Mouse (Mus musculus) limb, embryonic 12.5 days (tissue): ENCODE results near the gene Kcnq1. TPM values are rescaled to one million over a fixed set of nuclear protein-coding genes. Genes with fewer than 3 reads are reported as not detected.

Experiments
- ATAC-seq: fragments of 200-750 bp; cut with Nextera tagmentation; 2 replicates; pipeline ENCODE4 v1.8.0; 2017; ENCODE audit warnings: low read depth, moderate TSS enrichment; ENCODE audit not compliant: insufficient number of reproducible peaks, insufficient read depth, low FRiP score, low TSS enrichment
- H3K27ac ChIP-seq: fragments of 300-500 bp; sonication (generic); 2 replicates; pipeline ENCODE4 v1.5.1; 2016; ENCODE audit warnings: mild to moderate bottlenecking, moderate library complexity
- H3K27me3 ChIP-seq: fragments of 300-500 bp; sonication (generic); 2 replicates; pipeline ENCODE4 v1.6.1; 2016; ENCODE audit warnings: mild to moderate bottlenecking, moderate library complexity
- H3K36me3 ChIP-seq: fragments of 300-500 bp; sonication (generic); 2 replicates; pipeline ENCODE4 v1.6.1; 2016; ENCODE audit warnings: mild to moderate bottlenecking, moderate library complexity
- H3K4me1 ChIP-seq: fragments of 300-500 bp; sonication (generic); replicated peaks from 2 replicates; pipeline ENCODE4 v1.6.1; 2016
- H3K4me2 ChIP-seq: fragments of 300-500 bp; sonication (generic); 2 replicates; pipeline ENCODE4 v1.6.1; 2016; ENCODE audit warnings: mild to moderate bottlenecking, moderate library complexity
- H3K4me3 ChIP-seq: fragments of 300-500 bp; sonication (generic); replicated peaks from 2 replicates; pipeline ENCODE4 v1.5.1; 2016; ENCODE audit warnings: mild to moderate bottlenecking
- H3K9ac ChIP-seq: fragments of 300-500 bp; sonication (generic); replicated peaks from 2 replicates; pipeline ENCODE4 v1.6.1; 2016; ENCODE audit warnings: mild to moderate bottlenecking, moderate library complexity
- H3K9me3 ChIP-seq: fragments of 300-500 bp; sonication (generic); 2 replicates; pipeline ENCODE4 v1.6.1; 2016; ENCODE audit warnings: mild to moderate bottlenecking, moderate library complexity
- WGBS: fragments of 180-500 bp; shearing (Covaris S2); methylation state at CpG from one replicate; pipeline ENCODE4 v1.1.7; 2016; 5-methylcytosine and 5-hydroxymethylcytosine counted together
- polyA plus RNA-seq: library from polyadenylated mRNA; unstranded; fragments of >200 nt; fragmentation: Nextera tagmentation; extraction: Ambion mirVana; gene quantifications from 2 replicates; pipeline ENCODE4 v1.2.1, GENCODE M21; 2016

Kcnq1 gene
- polyA plus RNA-seq, 1 experiment from 2014 or later, result 0.94 TPM

- no peak overlapping the region for H3K27ac ChIP-seq
- no peaks in the 10 kb centered on the region for H3K9me3 ChIP-seq
- H3K4me3 ChIP-seq, result no peak overlapping the region
- ATAC-seq, result no peak
- H3K36me3 ChIP-seq, result no peaks in the 10 kb centered on the region
- H3K4me2 ChIP-seq, result no peak overlapping the region
- WGBS, result 84% methylated on average over 6 of the region's 6 CpGs
- no peaks in the 10 kb centered on the region; the same call in 1 of the 2 replicates for H3K27me3 ChIP-seq
- no peak overlapping the region for H3K9ac ChIP-seq
- peaks cover 9% of the 10 kb centered on the region for H3K4me1 ChIP-seq
Measured at GRCm38 (mm10) chr7:143185506-143185905, 79.3 kb downstream of the Kcnq1 start.

GRCm38 (mm10) chr7:143186378-143186777 lies 80.2 kb downstream of the Kcnq1 start:
- no peak overlapping the region for H3K27ac ChIP-seq
- no peak overlapping the region for H3K4me2 ChIP-seq
- 90% methylated on average over 10 of the region's 10 CpGs for WGBS
- H3K9ac ChIP-seq, result no peak overlapping the region
- no peaks in the 10 kb centered on the region for H3K36me3 ChIP-seq
- no peak for ATAC-seq
- no peak overlapping the region for H3K4me3 ChIP-seq
- no peaks in the 10 kb centered on the region for H3K9me3 ChIP-seq
- no peaks in the 10 kb centered on the region; the same call in 1 of the 2 replicates for H3K27me3 ChIP-seq
- H3K4me1 ChIP-seq, result peaks cover 4% of the 10 kb centered on the region

- Histone ChIP-seq H3K27ac (no peak overlapping the region), H3K4me1 (peaks cover 4% of the 10 kb centered on the region), H3K9me3 (no peaks in the 10 kb centered on the region), H3K4me3 (no peak overlapping the region), H3K9ac (no peak overlapping the region), H3K27me3 (no peaks in the 10 kb centered on the region; the same call in 1 of the 2 replicates), H3K36me3 (no peaks in the 10 kb centered on the region), H3K4me2 (no peak overlapping the region)
- 87% methylated on average over 3 of the region's 3 CpGs for WGBS
- no peak for ATAC-seq
Measured at GRCm38 (mm10) chr7:143187181-143187580, 81.0 kb downstream of the Kcnq1 start.

- H3K4me1 ChIP-seq, result peaks cover 4% of the 10 kb centered on the region
- no peaks in the 10 kb centered on the region; the same call in 1 of the 2 replicates for H3K27me3 ChIP-seq
- H3K4me2 ChIP-seq, result no peak overlapping the region
- WGBS, result 78% methylated on average over 2 of the region's 2 CpGs
- H3K9ac ChIP-seq, result no peak overlapping the region
- no peak for ATAC-seq
- no peaks in the 10 kb centered on the region for H3K9me3 ChIP-seq
- no peak overlapping the region for H3K4me3 ChIP-seq
- H3K36me3 ChIP-seq, result no peaks in the 10 kb centered on the region
- H3K27ac ChIP-seq, result no peak overlapping the region
Measured at GRCm38 (mm10) chr7:143188589-143188988, 82.4 kb downstream of the Kcnq1 start.

GRCm38 (mm10) chr7:143189965-143190722 lies 84.0 kb downstream of the Kcnq1 start:
- Histone ChIP-seq H3K4me2 (no peak overlapping the region), H3K36me3 (no peaks in the 10 kb centered on the region), H3K4me1 (peaks cover 4% of the 10 kb centered on the region), H3K9me3 (no peaks in the 10 kb centered on the region), H3K4me3 (no peak overlapping the region), H3K9ac (no peak overlapping the region), H3K27ac (no peak overlapping the region), H3K27me3 (no peaks in the 10 kb centered on the region; the same call in 1 of the 2 replicates)
- WGBS, result 84% methylated on average over 3 of the region's 3 CpGs
- ATAC-seq, result no peak

GRCm38 (mm10) chr7:143190911-143191310 lies 84.7 kb downstream of the Kcnq1 start:
- no peak overlapping the region for H3K9ac ChIP-seq
- H3K4me1 ChIP-seq, result peaks cover 4% of the 10 kb centered on the region
- H3K4me3 ChIP-seq, result no peak overlapping the region
- H3K9me3 ChIP-seq, result no peaks in the 10 kb centered on the region
- H3K4me2 ChIP-seq, result no peak overlapping the region
- no peaks in the 10 kb centered on the region for H3K27me3 ChIP-seq
- H3K27ac ChIP-seq, result no peak overlapping the region
- H3K36me3 ChIP-seq, result no peaks in the 10 kb centered on the region
- no peak for ATAC-seq
- WGBS, result 78% methylated on average over 5 of the region's 5 CpGs

GRCm38 (mm10) chr7:143192392-143192791 lies 86.2 kb downstream of the Kcnq1 start:
- 90% methylated on average over 7 of the region's 7 CpGs for WGBS
- no peak for ATAC-seq
- Histone ChIP-seq H3K4me3 (no peak overlapping the region), H3K27me3 (no peaks in the 10 kb centered on the region), H3K4me1 (no peaks in the 10 kb centered on the region), H3K9me3 (no peaks in the 10 kb centered on the region), H3K4me2 (no peak overlapping the region), H3K27ac (no peak overlapping the region), H3K36me3 (no peaks in the 10 kb centered on the region), H3K9ac (no peak overlapping the region)

- WGBS, result 88% methylated on average over 7 of the region's 7 CpGs
- Histone ChIP-seq H3K27ac (no peak overlapping the region), H3K4me2 (no peak overlapping the region), H3K27me3 (0 out of 2 replicates have a peak, but pooled peaks cover 6% of the 10 kb centered on the region), H3K9ac (no peak overlapping the region), H3K4me1 (no peaks in the 10 kb centered on the region), H3K9me3 (no peaks in the 10 kb centered on the region), H3K4me3 (no peak overlapping the region), H3K36me3 (no peaks in the 10 kb centered on the region)
- no peak for ATAC-seq
Measured at GRCm38 (mm10) chr7:143194064-143194463, 87.9 kb downstream of the Kcnq1 start.

GRCm38 (mm10) chr7:143197951-143198440 lies 91.8 kb downstream of the Kcnq1 start:
- Histone ChIP-seq H3K4me1 (no peaks in the 10 kb centered on the region), H3K9me3 (no peaks in the 10 kb centered on the region), H3K4me3 (no peak overlapping the region), H3K9ac (no peak overlapping the region), H3K27me3 (0 out of 2 replicates have a peak, but pooled peaks cover 6% of the 10 kb centered on the region), H3K4me2 (no peak overlapping the region), H3K27ac (no peak overlapping the region), H3K36me3 (no peaks in the 10 kb centered on the region)
- 60% methylated on average over 15 of the region's 15 CpGs for WGBS
- no peak for ATAC-seq

GRCm38 (mm10) chr7:143198443-143198842 lies 92.3 kb downstream of the Kcnq1 start:
- H3K9me3 ChIP-seq, result no peaks in the 10 kb centered on the region
- 0 out of 2 replicates have a peak, but pooled peaks cover 6% of the 10 kb centered on the region for H3K27me3 ChIP-seq
- no peaks in the 10 kb centered on the region for H3K4me1 ChIP-seq
- H3K27ac ChIP-seq, result no peak overlapping the region
- no peak for ATAC-seq
- H3K4me2 ChIP-seq, result no peak overlapping the region
- no peak overlapping the region for H3K4me3 ChIP-seq
- 53% methylated on average over 7 of the region's 7 CpGs for WGBS
- H3K36me3 ChIP-seq, result no peaks in the 10 kb centered on the region
- H3K9ac ChIP-seq, result no peak overlapping the region

- 86% methylated on average over 2 of the region's 2 CpGs for WGBS
- ATAC-seq, result no peak
Measured at GRCm38 (mm10) chr7:143201255-143201654, 95.1 kb downstream of the Kcnq1 start.

More at GRCm38 (mm10) chr7:143201255-143201654, 95.1 kb downstream of the Kcnq1 start:
- Histone ChIP-seq H3K27me3 (0 out of 2 replicates have a peak, but pooled peaks cover 6% of the 10 kb centered on the region), H3K9me3 (no peaks in the 10 kb centered on the region), H3K4me3 (no peak overlapping the region), H3K9ac (no peak overlapping the region), H3K36me3 (no peaks in the 10 kb centered on the region), H3K27ac (no peak overlapping the region), H3K4me1 (no peaks in the 10 kb centered on the region), H3K4me2 (no peak overlapping the region)
